Mouse (Mus musculus): ENCODE data around the gene Zic5.

DNA sequence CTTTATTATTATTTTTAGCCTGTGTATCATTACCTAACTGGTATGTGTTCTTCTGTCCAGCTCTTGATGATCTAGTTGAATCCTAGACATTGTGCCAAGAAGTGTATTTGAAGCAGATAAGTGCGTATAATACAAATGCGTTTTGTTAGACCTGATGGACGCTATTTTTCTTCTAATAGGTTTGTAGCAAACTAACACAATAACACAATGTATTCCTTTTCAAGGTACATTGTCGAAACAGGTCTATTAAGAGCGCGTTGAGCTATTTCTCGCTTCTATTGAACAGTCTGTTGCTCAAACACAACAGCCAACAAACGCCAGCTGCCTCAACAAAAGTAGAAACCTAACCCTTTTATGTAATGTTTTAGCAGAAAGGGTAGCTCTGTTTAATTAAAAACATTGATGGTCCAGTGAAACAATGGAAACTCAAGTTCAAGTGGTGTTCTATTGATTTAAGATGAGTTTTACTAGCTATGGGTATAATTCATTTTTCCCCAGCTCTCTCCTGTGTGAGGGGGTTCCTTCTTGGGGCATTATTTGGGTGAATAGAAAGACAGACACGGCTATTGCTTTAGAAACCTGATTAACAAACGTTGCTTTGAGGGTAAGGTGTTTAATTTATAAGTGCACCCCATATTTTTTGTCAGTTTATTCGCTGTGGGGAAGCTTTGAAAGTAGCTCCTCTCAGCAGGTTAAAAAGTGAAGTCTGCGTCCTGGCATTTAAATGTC is 24.4 kb upstream of the Zic5 start:
- TF ChIP-seq POLR2A (IDR thresholded peaks at IDR 0.05; ENCODE audit: insufficient read depth, low read depth, low read length) (no peak), CTCF (IDR thresholded peaks at IDR 0.05; ENCODE audit: insufficient read depth, low read depth, low read length) (no peak)

Measured in olfactory bulb, adult 2 months (tissue).